Mouse (Mus musculus) thymus, postnatal 36 days (tissue): ENCODE data around the gene Dnah11.
"Not testable (repeated sequence)": the region's sequence is repeated elsewhere in the genome, so short reads cannot be mapped to it uniquely, and the experiment has no call there.

Experiments used
- DNase-seq, 2 experiments: peaks; one replicate each; pipeline ENCODE4 v3.0.0; 2022; ENCODE audit warnings: mixed read lengths in 2 of 2

Gene Dnah11

GRCm38 (mm10) chr12:117959213-117959612 is 239.6 kb downstream of the Dnah11 start:
- no peak for DNase-seq

GRCm38 (mm10) chr12:117946823-117947704 is 251.8 kb downstream of the Dnah11 start:
- no peak for DNase-seq

DNA sequence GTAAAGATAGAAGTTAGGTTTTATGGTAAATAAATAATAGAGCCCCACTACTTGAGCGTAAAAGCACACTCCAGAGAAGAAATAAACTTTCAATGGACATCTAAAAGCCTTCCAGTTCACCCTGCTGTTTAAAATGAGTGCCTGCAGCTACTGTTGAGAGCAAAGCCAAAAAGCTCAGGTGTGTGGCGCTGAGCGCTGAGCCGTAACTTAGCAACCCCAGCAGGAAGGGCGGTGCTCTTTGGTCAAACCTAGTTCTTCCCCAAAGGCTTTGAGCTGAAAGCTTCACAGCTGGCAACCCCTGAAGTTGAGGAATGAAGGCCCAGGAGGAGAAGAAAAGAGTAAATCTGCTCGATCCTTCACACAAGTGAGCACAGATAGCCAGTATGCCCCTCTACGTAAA is 256.9 kb downstream of the Dnah11 start:
- DNase-seq = peak; percentile 17 to 26

DNA sequence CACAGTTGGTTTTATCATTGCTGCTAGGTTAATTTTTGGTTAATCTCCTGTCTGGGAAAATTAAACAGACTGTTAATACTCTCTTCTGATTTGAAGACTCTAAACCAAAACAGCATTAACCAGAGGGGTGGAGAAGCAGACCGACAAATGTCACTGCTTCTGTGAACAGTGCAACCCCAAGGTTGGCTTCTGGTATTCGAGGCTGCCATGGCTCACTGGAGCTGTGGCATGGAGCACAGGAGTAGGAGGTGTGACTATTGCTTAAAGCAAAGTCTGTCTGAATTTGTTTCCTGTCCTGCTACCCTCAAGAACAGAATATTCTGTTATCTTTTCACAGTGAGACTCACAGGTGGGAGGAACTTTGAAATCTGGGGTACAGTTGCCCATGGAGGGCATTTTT is 260.6 kb downstream of the Dnah11 start:
- no peak for DNase-seq

DNA sequence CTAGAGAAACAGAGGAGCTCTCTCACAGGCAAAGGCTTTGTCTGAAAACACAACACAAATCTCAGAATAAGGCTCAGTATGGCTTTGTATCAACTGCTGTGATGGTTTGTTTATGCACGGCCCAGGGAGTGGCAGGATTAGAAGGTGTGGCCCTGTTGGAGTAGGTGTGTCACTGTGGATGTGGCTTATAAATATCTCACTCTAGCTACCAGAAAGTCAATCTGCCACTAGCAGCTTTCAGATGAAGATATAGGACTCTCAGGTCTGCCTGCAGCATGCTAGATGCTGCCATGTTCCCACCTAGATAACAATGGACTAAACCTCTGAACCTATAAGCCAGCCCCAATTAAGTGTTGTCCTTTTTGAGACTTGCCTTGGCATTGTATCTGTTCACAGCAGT is 266.8 kb downstream of the Dnah11 start:
- DNase-seq = no peak

GRCm38 (mm10) chr12:117929768-117930167 is 269.1 kb downstream of the Dnah11 start:
- no peak for DNase-seq

- DNase-seq = no peak
Observed at GRCm38 (mm10) chr12:117915826-117916588, 282.8 kb downstream of the Dnah11 start.

DNA sequence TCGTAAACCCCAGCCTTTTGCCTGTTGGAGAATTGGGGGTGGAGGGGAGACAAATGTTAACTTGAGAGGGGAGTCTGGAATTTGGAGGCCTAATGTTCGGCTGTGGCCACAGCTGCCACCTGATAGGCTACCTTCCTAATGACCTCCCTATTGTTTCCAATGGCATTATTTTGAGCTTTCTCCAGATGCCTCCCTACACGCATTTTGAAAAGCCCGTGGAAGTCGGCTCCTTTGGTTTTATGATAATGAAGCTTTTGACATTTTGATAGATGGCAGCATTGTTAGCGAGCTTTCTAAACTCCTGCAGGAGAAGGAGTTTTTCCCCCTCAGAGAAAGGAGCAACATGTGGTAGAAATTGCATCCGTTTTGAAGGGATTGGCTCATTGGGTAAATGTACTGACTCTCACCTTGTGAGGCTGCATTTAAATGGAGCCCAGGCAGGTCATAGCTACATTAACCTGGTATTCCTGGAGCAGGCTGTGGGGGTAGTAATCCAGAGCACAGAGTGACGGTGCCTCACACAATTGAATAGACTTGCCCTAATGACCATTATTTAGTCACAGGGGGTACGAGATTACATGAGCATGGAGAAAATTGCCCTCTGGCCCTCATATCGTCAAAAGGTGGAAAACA is 284.1 kb downstream of the Dnah11 start:
- no peak for DNase-seq

GRCm38 (mm10) chr12:117911396-117911795 is 287.4 kb downstream of the Dnah11 start:
- no peak for DNase-seq

DNA sequence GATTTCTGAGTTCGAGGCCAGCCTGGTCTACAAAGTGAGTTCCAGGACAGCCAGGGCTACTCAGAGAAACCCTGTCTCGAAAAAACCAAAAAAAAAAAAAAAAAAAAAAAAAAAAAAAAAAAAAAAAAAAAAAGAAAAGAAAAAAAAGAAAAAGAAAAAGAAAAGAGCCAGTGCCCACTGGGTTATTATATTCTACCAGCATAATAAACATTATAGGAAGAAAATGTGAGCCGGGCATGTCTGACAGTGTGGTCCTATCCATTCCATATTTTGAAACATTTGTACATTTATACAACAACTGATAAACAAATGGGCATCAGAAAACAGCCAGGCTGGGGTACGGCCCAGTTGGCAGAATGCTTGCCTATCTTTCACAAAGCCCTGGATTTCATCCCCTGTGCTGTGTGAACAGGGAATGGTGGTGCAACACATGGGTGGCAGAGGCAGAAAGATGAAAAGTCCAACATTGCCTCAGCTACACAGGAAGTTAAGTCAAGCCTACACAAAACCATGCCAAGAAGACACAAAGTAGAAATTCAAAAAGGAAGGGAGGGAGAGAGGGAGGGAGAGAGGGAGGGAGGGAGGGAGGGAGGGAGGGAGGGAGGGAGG is 293.5 kb downstream of the Dnah11 start:
- DNase-seq = not testable (repeated sequence)

DNA sequence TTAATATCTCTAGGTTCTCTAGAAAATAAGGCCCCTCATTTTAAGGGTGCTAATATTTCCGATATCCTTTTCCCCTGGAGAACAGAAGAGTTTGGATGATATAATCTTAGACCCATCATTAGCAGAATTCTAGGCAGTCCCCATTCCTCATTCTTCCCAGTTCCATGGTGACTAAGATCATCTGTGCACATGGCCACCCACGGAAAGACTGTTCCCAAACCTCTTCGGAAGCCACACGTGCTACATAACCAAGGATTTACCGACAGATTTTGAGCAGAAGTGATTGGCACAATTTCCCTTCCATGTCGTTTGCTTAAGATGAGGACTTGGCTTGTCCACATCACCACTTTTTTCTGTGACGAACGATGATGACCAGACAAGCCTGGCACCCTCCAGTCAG is 295.2 kb downstream of the Dnah11 start:
- no peak for DNase-seq

DNA sequence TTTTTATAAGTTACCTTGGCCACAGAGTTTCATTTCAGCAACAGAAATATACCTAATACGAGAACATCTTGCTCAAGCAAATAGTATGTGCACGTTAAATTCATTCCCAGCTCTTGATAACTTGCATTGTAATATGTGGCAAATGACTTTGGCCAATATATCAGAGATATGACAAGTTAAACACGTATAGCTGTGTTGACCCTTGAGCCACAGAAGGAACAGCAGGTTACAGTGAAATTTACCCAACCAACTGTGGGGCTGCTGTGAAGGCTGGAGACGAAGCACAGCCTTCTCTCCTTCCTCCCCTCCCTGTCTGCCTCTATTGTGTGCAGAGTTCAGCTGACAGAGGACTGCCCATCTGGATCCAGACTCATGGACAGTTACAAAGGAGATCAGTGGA is 297.5 kb downstream of the Dnah11 start:
- not testable (repeated sequence) for DNase-seq

DNA sequence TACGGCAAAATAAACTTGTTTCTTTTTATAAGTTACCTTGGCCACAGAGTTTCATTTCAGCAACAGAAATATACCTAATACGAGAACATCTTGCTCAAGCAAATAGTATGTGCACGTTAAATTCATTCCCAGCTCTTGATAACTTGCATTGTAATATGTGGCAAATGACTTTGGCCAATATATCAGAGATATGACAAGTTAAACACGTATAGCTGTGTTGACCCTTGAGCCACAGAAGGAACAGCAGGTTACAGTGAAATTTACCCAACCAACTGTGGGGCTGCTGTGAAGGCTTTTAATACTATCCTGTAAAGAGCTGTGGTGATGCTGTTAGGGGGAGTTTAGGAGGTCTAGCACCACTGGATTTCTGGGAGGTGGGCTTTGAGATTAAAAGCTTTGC is 298.0 kb downstream of the Dnah11 start:
- DNase-seq = not testable (repeated sequence)

GRCm38 (mm10) chr12:117887422-117887821 is 311.4 kb downstream of the Dnah11 start:
- DNase-seq = no peak

DNA sequence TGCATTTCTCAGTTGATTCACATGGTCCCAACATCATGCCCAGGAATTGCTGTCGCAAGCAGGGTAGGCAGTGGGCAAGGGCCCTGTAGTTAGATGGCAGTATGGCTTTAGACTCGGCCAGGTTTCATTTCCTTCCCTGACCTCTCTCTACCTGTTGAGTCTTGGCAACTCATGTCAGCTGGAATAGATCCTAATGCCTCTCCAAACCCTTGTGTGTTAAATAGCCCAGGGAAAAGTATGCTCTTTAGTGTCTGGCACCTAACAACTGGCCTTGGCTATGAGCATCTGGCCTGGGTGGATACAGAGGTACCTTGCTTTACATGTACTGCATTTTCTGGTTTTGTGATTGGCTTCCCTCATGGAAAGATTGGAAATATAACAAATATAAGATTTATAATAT is 314.2 kb downstream of the Dnah11 start:
- no peak for DNase-seq

- no peak for DNase-seq
Observed at GRCm38 (mm10) chr12:117878341-117878740, 320.5 kb downstream of the Dnah11 start.

DNA sequence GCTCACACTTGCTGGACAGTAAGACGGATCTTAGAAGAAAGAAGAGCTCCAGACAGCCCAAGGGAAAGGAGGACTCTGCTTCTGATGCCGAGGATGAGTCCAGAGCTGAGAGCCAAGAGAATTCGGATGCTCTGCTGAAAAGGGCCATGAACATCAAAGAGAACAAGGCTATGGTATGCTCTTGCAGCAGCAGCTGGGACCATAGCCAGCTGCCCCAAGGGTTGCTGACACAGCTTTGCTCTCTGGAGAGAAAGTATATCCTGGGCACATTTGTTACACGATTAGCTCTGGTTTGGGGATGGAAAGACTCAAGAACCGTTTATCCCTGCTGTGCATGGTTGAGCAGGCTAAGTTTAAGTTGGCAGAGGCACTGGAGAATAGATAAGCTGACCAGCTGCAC is 326.6 kb downstream of the Dnah11 start:
- no peak for DNase-seq

DNA sequence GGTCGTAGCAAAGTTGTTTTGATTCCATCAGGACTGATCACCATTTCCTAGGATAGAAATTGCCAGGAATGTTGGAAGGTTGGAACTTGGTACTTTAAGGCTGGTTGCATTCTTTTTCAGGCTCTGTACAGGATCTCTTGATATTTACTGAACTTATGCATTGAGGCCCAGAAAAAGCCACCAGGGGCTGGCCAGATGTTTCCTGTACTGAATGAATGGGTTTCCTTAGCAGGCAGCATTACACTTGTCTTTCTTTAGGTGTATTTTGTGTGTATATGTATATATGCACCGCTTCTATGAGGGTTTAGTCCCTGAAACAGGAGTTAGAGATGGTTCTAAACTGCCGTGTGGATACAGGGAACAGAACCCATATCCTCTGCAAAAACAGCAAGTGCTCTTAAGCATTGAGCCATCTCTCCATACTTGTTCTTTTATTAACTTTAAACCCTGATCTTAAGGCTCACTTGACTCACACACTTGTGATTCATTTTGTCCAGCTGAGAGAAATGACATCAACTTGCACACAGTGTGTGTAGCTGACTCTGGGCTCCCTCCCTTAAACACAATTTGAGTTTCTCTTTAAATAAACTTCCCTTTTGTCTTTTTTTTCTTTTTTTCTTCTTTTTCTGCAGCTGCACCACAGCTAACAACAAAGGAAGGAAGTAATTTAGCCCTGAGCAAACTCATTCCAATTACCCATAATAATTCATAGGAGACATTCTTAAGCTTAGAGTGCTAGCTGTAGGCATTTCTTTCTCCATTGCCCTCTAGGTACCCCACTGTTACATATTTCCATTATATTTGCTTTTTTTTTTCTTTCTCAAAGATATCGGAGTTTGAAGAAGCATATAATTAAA is 330.9 kb downstream of the Dnah11 start:
- no peak for DNase-seq

DNA sequence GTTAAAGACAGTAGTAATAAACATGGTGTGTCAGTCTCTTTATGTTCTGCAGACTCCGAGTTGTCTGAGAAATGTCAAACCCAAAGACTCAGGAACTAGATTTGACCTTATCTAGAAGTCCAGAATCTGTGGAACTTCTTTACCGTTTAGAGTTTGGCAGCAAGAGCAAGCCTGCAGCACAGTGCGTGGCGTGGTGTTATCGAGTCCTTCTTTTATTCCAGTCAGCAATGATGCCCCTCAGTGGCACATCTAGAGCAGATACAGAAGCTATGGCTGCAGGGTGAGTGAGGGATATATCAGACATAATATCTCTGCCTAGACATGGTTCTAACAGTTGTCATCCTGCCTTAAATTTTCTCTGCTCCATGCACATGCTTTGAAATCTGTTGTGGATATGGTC is 336.2 kb downstream of the Dnah11 start:
- no peak for DNase-seq

GRCm38 (mm10) chr12:117861249-117861648 is 337.6 kb downstream of the Dnah11 start:
- DNase-seq = no peak

GRCm38 (mm10) chr12:117860840-117861239 is 338.0 kb downstream of the Dnah11 start:
- no peak for DNase-seq

GRCm38 (mm10) chr12:117857884-117858283 is 341.0 kb downstream of the Dnah11 start:
- DNase-seq = no peak
